Mouse (Mus musculus) G1E (cell line): ENCODE measurements around the gene Abcb4. TPM values are rescaled to one million over a fixed set of nuclear protein-coding genes. Genes with fewer than 3 reads are reported as not detected.
"Not testable (repeated sequence)": the region's sequence is repeated elsewhere in the genome, so short reads cannot be mapped to it uniquely, and the experiment has no call there.

Experiments used
- ATAC-seq: 2 replicates; pipeline ENCODE4 v1.8.0; 2016; ENCODE audit warnings: mild to moderate bottlenecking; ENCODE audit not compliant: insufficient number of reproducible peaks, poor library complexity, low FRiP score, severe bottlenecking; ENCODE audit errors: extremely low read depth
- DNase-seq: peaks from one replicate; pipeline ENCODE4 v3.0.0; 2012; ENCODE audit warnings: low spot score
- H3K27me3 ChIP-seq: 2 replicates; pipeline ENCODE4 v1.6.1; 2012; ENCODE audit warnings: mild to moderate bottlenecking, low read length, inconsistent platforms; ENCODE audit not compliant: insufficient read depth
- H3K36me3 ChIP-seq: replicated peaks from 2 replicates; pipeline ENCODE3; 2012; ENCODE audit warnings: mild to moderate bottlenecking, inconsistent platforms
- H3K4me1 ChIP-seq: 2 replicates; pipeline ENCODE4 v1.6.1; 2012; ENCODE audit warnings: low read depth, low read length, inconsistent platforms, mixed read lengths; ENCODE audit not compliant: insufficient read depth
- H3K4me3 ChIP-seq: 2 replicates; pipeline ENCODE4 v1.5.1; 2012; ENCODE audit warnings: low read depth, mild to moderate bottlenecking, inconsistent platforms, low read length, moderate library complexity, mixed read lengths
- H3K9me3 ChIP-seq: replicated peaks from 2 replicates; pipeline ENCODE4 v1.6.1; 2012; ENCODE audit warnings: inconsistent platforms
- CTCF ChIP-seq: IDR thresholded peaks from 2 replicates; pipeline ENCODE4 v1.5.1; 2012; ENCODE audit warnings: low read depth, low read length, inconsistent platforms, mixed read lengths
- GATA1 ChIP-seq: IDR thresholded peaks from 2 replicates; pipeline ENCODE4 v1.6.1; 2012; ENCODE audit warnings: borderline replicate concordance, low read length, inconsistent platforms, mixed read lengths
- GATA2 ChIP-seq: IDR thresholded peaks from 2 replicates; pipeline ENCODE4 v1.6.1; 2012; ENCODE audit warnings: low read depth, low read length, inconsistent platforms, borderline replicate concordance
- POLR2AphosphoS5 ChIP-seq: IDR thresholded peaks from 2 replicates; pipeline ENCODE4 v1.6.1; 2012; ENCODE audit warnings: low read depth, low read length, inconsistent platforms; ENCODE audit not compliant: insufficient replicate concordance
- TAL1 ChIP-seq: conservative IDR thresholded peaks from 2 replicates; pipeline ENCODE4 v1.6.1; 2012; ENCODE audit warnings: low read depth, low read length, inconsistent platforms, mixed read lengths
- polyA plus RNA-seq: library from polyadenylated mRNA; stranded (reverse); fragments of >175 nt; gene quantifications from 2 replicates; pipeline ENCODE4 v1.2.3, GENCODE M21; 2012
- total RNA-seq, 2 experiments: library from RNA; stranded (forward) in 1 of 2; stranded (reverse) in 1 of 2; fragments of 200-1000 nt in 1 of 2; fragments of >200 nt in 1 of 2; fragmentation: Nextera tagmentation in 1 of 2; gene quantifications; 2 replicates each; pipeline ENCODE4 v1.2.3; 2014 to 2017

The Abcb4 gene
- total and polyA plus RNA-seq, 3 experiments: 0.11 to 35.1 TPM; not detected in 1

GRCm38 (mm10) chr5:8911567-8912198 lies 18.2 kb downstream of the Abcb4 start:
- no peaks in the 10 kb centered on the region for H3K9me3 ChIP-seq
- H3K4me3 ChIP-seq: no peak overlapping the region
- H3K36me3 ChIP-seq: no peaks in the 10 kb centered on the region
- DNase-seq (no peak), ATAC-seq (no peak)
- TF ChIP-seq CTCF (no peak), POLR2AphosphoS5 (no peak), GATA1 (no peak), GATA2 (no peak), TAL1 (no peak)
- H3K4me1 ChIP-seq: no peaks in the 10 kb centered on the region
- H3K27me3 ChIP-seq: peaks cover 5% of the 10 kb centered on the region; the same call in 1 of the 2 replicates

GRCm38 (mm10) chr5:8916400-8916799 lies 22.9 kb downstream of the Abcb4 start:
- DNase-seq (no peak), ATAC-seq (no peak)
- Histone ChIP-seq H3K9me3 (no peaks in the 10 kb centered on the region), H3K36me3 (no peaks in the 10 kb centered on the region), H3K4me1 (no peaks in the 10 kb centered on the region), H3K4me3 (no peak overlapping the region), H3K27me3 (peaks cover 2% of the 10 kb centered on the region; the same call in 1 of the 2 replicates)
- no peak for TF ChIP-seq GATA1
- no peak for TF ChIP-seq CTCF
- TF ChIP-seq TAL1: no peak
- TF ChIP-seq GATA2: no peak
- TF ChIP-seq POLR2AphosphoS5: no peak

- Histone ChIP-seq H3K36me3 (no peaks in the 10 kb centered on the region), H3K4me1 (no peaks in the 10 kb centered on the region), H3K27me3 (no peaks in the 10 kb centered on the region; the same call in 1 of the 2 replicates), H3K4me3 (no peak overlapping the region), H3K9me3 (no peaks in the 10 kb centered on the region)
- DNase-seq (no peak), ATAC-seq (no peak)
- no peak for TF ChIP-seq GATA1
- no peak for TF ChIP-seq CTCF
- TF ChIP-seq TAL1: no peak
- no peak for TF ChIP-seq GATA2
- TF ChIP-seq POLR2AphosphoS5: no peak
Measured at GRCm38 (mm10) chr5:8917069-8917468, 23.6 kb downstream of the Abcb4 start.

GRCm38 (mm10) chr5:8928440-8928839 lies 34.9 kb downstream of the Abcb4 start:
- H3K27me3 ChIP-seq: no peaks in the 10 kb centered on the region
- H3K4me1 ChIP-seq: no peaks in the 10 kb centered on the region
- DNase-seq (no peak), ATAC-seq (no peak)
- TF ChIP-seq POLR2AphosphoS5: no peak
- TF ChIP-seq TAL1: no peak
- TF ChIP-seq CTCF: no peak
- H3K4me3 ChIP-seq: no peak overlapping the region
- H3K9me3 ChIP-seq: no peaks in the 10 kb centered on the region
- H3K36me3 ChIP-seq: no peaks in the 10 kb centered on the region

GRCm38 (mm10) chr5:8937965-8938364 lies 44.4 kb downstream of the Abcb4 start:
- H3K4me3 ChIP-seq: no peak overlapping the region
- no peaks in the 10 kb centered on the region for H3K36me3 ChIP-seq
- H3K27me3 ChIP-seq: peaks cover 4% of the 10 kb centered on the region; the same call in 1 of the 2 replicates
- H3K4me1 ChIP-seq: no peaks in the 10 kb centered on the region
- no peak for TF ChIP-seq CTCF
- no peak for TF ChIP-seq GATA1
- TF ChIP-seq GATA2: no peak
- TF ChIP-seq TAL1: no peak
- no peak for TF ChIP-seq POLR2AphosphoS5
- DNase-seq (no peak), ATAC-seq (no peak)
- no peaks in the 10 kb centered on the region for H3K9me3 ChIP-seq

- not testable (repeated sequence) for DNase-seq, H3K36me3 ChIP-seq, H3K27me3 ChIP-seq, ATAC-seq, H3K9me3 ChIP-seq, H3K4me3 ChIP-seq, H3K4me1 ChIP-seq
Measured at GRCm38 (mm10) chr5:8941266-8941665, 47.7 kb downstream of the Abcb4 start.

- Histone ChIP-seq H3K36me3 (no peaks in the 10 kb centered on the region), H3K4me3 (no peak overlapping the region), H3K4me1 (no peaks in the 10 kb centered on the region), H3K9me3 (no peaks in the 10 kb centered on the region), H3K27me3 (no peaks in the 10 kb centered on the region)
- DNase-seq: no peak
- ATAC-seq: no peak
- TF ChIP-seq CTCF: no peak
Measured at GRCm38 (mm10) chr5:8943836-8944235, 50.3 kb downstream of the Abcb4 start.
